Mouse (Mus musculus) testis, postnatal 14 days (tissue): ENCODE data around the gene Plac8.

Experiments used
- DNase-seq: peaks from one replicate; pipeline ENCODE4 v3.0.0; 2021; ENCODE audit warnings: low spot score

Plac8 gene

GRCm38 (mm10) chr5:100578863-100579411 lies 6.9 kb upstream of the Plac8 start:
- no peak for DNase-seq

DNA sequence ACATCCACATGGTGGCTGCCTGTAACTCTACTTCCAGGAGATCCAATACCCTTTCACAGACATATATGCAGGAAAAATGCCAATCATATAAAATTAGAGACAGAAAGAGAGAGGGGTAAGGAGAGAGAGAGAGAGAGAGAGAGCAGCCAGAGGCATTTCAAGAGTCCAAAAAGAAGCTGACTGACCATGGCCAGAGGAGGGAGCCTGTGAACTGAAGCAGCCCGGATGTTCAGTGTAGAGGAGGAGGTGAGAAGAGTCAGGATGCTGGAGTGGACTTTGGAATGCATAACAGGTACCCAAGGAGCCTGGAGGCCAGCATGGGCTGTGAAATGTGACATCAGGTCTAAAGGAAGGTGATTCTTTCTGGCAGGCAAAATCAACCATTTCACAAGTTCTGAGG lies 2.7 kb upstream of the Plac8 start:
- DNase-seq: no peak

DNA sequence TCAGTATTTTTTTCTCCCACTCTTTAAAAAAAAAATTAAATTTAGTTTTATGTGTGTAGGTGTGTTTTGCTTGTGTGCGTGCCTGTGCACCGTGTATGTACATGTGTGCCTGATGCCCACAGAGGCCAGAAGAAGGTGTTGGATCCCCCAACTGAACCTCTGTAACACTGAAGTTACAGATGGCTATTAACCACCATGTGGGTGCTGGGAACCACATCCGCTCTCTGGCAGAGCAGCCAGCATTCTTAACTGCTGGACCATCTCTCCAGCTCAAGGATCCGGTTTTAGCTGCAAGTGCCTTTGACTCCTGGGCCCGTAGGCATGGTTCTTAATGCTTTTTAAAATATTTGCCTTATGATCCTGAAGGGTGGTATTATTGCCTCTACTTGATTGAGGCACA lies 1.2 kb upstream of the Plac8 start:
- DNase-seq: no peak

GRCm38 (mm10) chr5:100570716-100571115 lies 1.3 kb downstream of the Plac8 start:
- DNase-seq: no peak

DNA sequence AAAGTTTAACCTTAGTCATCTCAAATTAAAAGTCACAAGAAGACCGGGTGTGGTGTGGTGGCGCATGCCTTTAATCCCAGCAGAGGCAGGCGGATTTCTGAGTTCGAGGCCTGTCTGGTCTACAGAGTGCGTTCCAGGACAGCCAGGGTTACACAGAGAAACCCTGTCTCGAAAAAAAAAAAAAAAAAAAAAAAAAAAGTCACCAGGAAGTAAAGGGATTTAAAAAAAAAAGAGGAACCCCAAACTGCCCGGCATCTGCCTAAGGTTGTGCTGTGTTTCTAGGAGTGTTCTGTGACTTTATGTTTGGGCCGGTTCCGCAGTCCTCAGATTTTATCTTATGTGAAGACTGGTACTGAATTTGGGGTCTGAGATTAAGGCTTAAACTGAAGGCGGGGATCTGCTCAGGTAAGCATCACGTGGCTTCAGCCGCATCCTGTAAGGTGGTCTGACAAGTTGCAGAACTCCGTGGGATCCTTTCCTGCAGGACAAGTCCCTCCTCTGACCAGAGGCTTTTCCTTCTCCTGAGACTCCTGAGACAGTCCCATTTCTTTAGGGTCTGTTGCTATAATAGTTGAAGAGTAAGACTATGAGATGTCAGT lies 1.9 kb downstream of the Plac8 start:
- DNase-seq: no peak

- DNase-seq: no peak
Observed at GRCm38 (mm10) chr5:100569250-100569934, 2.7 kb downstream of the Plac8 start.

GRCm38 (mm10) chr5:100568802-100569201 lies 3.2 kb downstream of the Plac8 start:
- DNase-seq: no peak

DNA sequence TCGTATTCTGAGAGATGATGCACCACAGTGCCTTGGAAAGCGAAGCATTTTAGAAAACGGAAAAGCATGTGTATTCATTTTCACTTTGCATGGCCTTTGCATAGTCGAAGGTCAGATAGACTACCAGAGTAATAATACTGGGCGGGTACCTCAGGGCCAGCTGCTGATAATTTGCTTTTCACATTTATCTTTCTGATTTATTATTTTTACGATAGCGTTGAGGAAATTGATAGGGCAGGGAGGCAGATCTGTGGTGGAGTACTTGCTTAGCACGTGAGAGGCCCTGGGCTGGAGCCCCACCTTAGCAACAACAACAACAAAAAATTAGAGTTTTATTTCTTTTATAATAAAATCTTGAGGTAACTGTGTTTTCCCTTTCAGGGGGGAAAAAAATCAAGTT lies 3.9 kb downstream of the Plac8 start:
- DNase-seq: no peak

DNA sequence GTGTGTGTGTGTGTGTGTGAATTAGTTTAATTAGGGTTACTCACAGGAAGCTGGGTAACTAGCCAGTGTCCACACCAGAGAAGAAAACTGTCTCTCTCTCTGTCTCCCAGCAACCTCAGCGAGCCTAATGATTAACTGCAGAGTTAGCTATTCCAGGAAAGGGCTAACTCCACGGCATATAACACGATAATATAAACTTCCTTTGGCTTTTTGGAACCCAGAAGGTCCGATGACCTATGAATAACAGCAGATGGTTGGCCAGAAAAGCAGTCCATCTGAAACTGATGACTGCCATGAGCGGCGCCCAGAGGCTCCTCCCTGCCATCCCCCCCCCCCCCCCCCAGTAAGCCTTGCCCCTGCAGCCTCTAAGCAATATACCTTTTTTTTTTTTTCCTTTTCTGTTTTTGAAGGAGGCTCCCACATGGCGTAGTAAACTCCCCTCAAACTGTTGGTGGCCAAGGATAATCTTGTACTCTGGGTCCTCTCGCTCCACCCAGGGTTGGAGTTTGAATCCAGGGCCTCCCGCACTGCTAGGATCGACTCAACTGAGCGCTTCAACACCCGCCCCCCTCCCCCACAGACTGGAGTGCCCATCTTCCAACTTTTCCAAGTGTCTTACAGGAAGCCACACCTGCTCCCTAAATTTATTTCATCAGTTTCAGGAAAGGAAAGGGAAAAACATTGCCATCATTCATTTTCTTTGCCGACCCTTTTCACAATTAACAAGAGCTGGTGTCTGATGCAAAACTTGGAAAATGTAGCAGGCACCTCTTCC lies 4.6 kb downstream of the Plac8 start:
- DNase-seq: no peak

DNA sequence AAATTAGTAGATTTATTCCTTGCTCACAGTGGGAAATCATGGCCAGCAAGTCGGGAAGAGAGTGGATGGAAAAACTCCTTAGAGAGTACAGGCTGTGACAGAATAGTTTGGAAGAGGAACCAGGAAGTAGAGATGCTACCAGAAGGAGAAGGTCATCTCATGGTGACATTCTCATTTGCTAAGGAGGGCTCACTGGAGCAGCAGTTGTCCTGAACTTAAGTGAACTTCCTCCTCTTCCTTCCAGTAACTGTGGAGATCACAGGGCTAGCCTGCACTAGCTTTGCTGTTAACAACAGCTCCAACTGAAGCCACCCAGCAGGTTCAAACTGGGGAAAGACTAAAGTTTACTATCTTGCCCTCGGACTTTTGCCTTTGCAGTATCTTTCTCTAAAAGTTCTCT lies 5.2 kb downstream of the Plac8 start:
- DNase-seq: no peak

DNA sequence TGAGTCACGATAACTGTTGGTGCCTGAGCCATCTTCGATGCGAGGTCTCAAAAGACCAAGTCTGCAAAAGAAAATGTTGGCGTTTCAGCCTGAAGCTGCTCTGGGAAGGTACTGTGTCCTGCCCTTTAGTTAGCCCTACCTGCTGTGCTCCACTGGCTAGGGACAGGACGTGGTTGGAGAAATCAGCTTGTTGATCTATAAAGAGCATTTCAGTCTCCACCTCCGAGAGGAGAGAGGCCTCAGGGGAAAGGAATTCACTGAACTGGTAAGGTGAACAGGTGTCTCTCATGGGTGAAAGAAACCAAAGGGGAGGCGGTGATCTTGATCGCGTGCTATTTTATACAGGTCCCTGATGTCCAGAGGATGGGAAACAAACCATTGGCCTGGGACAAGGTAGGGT lies 9.3 kb downstream of the Plac8 start:
- DNase-seq: no peak

GRCm38 (mm10) chr5:100559357-100559756 lies 12.7 kb downstream of the Plac8 start:
- DNase-seq: no peak

DNA sequence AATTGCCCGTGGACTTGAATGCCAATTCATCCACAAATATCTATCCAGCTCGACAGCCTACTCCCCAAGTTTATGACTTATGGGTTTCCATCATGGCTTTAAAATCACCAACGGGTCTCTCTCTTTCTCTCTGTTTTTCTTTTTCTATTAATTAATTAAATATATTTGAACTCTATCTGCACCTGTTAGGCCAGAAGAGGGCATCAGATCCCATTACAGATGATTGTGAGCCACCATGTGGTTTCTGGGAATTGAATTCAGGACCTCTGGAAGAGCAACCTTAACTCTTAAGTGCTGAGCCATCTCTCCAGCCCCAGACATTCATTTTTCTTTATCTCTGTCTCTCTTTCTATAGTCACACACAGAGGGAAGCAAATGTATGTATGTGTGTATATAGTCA lies 13.3 kb downstream of the Plac8 start:
- DNase-seq: no peak

GRCm38 (mm10) chr5:100557537-100557936 lies 14.5 kb downstream of the Plac8 start:
- DNase-seq: no peak

DNA sequence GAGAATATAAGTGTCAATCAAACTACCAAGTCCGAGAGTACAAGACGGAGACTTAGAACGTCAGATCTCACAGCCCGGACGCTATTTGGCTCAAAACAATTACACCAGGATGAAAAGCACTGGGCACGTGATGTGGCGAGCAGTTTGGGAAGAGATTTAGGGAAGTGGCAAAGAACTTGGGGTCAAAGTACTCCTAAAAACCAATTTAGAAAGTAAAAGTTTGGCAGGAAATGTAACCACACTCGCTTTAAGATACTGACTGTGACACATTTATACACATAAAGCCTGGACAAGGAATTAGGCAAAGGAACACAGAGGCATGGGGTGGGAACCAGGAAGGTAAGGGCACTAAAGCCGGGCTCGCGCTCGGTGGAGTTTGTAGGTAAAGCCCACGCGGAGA lies 15.0 kb downstream of the Plac8 start:
- no peak for DNase-seq

GRCm38 (mm10) chr5:100553426-100553825 lies 18.6 kb downstream of the Plac8 start:
- no peak for DNase-seq

- DNase-seq: no peak
Observed at GRCm38 (mm10) chr5:100551952-100552351, 20.1 kb downstream of the Plac8 start.

GRCm38 (mm10) chr5:100550151-100550550 lies 21.9 kb downstream of the Plac8 start:
- no peak for DNase-seq

- no peak for DNase-seq
Observed at GRCm38 (mm10) chr5:100549311-100549710, 22.7 kb downstream of the Plac8 start.

- no peak for DNase-seq
Observed at GRCm38 (mm10) chr5:100548236-100548635, 23.8 kb downstream of the Plac8 start.

- DNase-seq: no peak
Observed at GRCm38 (mm10) chr5:100546294-100547080, 25.6 kb downstream of the Plac8 start.

GRCm38 (mm10) chr5:100536638-100537037 lies 35.4 kb downstream of the Plac8 start:
- no peak for DNase-seq
